Mouse (Mus musculus): ENCODE measurements at regions not wholly inside any gene's neighbourhood (a gene's known extent, or its start where the extent isn't known, plus 50 kb on each side); places are given as distances from the start of the nearest gene placed in this dataset.

DNA sequence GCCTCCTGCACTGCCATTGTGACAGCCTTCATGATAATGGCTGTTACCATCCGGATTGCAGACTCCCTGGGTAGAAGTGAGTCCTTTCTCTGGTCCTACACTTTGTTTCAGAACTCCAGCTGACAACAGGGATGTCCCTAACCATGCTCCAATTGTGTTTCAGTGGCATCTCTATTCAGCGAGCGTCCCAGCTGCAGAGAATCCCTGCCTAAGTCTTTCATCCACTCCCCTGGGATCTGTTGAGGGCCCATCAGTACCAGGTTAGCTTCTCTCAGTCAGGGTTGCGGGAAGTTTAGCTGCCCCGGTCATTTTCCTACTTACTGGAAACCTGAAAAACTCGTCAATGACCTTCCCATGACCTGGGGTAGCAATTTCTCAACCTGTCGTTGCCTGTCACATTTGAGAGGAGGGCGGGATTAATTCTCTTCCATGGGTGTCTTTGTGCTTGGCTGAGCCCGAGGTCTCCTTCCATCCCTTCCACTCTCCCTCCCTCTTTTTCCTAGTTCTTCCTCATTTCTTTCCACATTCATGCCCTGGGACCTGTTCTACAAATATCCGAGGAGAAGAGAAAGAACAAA, 97.7 kb downstream of the Tmem30b start:
- WGBS: 48% methylated on average over 10 of the region's 10 CpGs
- no peak for ATAC-seq (ENCODE audit: insufficient number of reproducible peaks, insufficient read depth, low FRiP score, low TSS enrichment, low read depth)
- H3K4me1 ChIP-seq (replicated peaks): peaks cover 59% of the 10 kb centered on the region
- peaks cover 2% of the 10 kb centered on the region; the same call in 1 of the 2 replicates for H3K27me3 ChIP-seq
- peak overlapping the region; percentile 66; the same call in 1 of the 2 replicates for H3K27ac ChIP-seq
- H3K4me3 ChIP-seq (replicated peaks): no peak overlapping the region
- no peak overlapping the region for H3K9ac ChIP-seq (replicated peaks)
- no peak overlapping the region for H3K4me2 ChIP-seq
- H3K36me3 ChIP-seq: no peaks in the 10 kb centered on the region
- H3K9me3 ChIP-seq: no peaks in the 10 kb centered on the region

DNA sequence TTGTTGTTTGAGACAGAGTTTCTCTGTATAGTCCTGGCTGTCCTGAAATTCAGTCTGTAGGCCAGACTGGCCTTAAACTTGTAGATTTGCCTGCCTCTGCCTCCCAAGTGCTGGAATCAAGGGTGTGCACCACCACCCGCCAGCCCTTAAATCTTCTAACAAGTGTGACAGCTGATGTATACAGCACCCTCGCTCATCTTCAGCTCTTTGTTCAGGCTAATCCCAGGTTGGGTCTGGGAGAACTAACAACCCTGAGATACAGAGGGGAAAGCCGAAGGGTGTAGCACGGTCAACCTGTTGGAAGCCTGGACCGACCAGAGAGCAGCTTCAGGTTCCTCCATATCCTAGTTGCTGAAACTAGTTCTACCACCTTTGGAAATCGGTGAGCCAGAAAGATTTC, 99.0 kb downstream of the Tmem30b start:
- Histone ChIP-seq H3K27ac (no peak overlapping the region), H3K27me3 (peaks cover 2% of the 10 kb centered on the region; the same call in 1 of the 2 replicates), H3K4me1 (replicated peaks) (peaks cover 54% of the 10 kb centered on the region), H3K36me3 (no peaks in the 10 kb centered on the region), H3K4me2 (no peak overlapping the region), H3K9me3 (no peaks in the 10 kb centered on the region), H3K4me3 (replicated peaks) (no peak overlapping the region), H3K9ac (replicated peaks) (no peak overlapping the region)
- ATAC-seq (ENCODE audit: insufficient number of reproducible peaks, insufficient read depth, low FRiP score, low TSS enrichment, low read depth): no peak
- 94% methylated on average over 6 of the region's 6 CpGs for WGBS

DNA sequence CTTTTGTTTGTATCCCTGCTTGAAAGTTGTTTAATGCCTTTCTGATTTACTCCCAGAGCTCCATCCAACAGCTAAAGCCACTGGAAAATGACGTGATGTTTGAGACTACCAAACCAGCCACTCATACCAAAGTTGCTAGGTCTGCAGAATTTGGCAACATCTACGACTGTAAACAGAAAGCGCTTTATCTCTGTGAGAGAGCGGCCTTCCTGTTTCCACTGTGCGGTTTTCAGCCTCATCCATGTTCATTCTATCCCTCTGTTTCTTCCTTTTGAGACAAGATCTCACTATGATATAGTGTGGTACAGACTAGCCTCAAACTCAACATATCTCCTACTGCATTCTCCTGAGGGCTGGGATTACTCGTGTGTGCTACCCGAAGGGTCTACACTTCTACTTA, 100.0 kb downstream of the Tmem30b start:
- H3K36me3 ChIP-seq: no peaks in the 10 kb centered on the region
- H3K4me2 ChIP-seq: no peak overlapping the region
- no peaks in the 10 kb centered on the region for H3K9me3 ChIP-seq
- peaks cover 56% of the 10 kb centered on the region for H3K4me1 ChIP-seq (replicated peaks)
- H3K4me3 ChIP-seq (replicated peaks): no peak overlapping the region
- WGBS: 87% methylated on average over 7 of the region's 7 CpGs
- no peak overlapping the region for H3K9ac ChIP-seq (replicated peaks)
- ATAC-seq (ENCODE audit: insufficient number of reproducible peaks, insufficient read depth, low FRiP score, low TSS enrichment, low read depth): no peak
- peaks cover 2% of the 10 kb centered on the region; the same call in 1 of the 2 replicates for H3K27me3 ChIP-seq
- no peak overlapping the region for H3K27ac ChIP-seq

DNA sequence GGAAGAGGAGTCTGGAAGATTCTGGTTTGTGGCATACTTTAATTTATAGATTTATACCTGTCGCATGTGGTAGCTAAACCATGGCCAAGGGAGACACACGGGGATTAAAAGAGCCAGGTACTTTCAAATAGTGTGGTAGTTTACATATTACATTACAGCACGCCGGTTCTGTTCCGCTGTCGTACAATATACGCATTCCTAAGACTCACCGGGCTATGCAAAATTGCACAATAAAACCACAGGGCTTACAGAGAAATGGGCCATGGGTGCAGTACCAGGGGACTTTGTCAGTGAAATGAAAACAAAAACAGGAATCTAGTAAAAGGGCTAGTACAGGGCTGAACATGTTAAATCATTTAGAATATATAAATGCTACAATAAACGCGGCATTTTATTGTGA, 100.6 kb downstream of the Tmem30b start:
- Histone ChIP-seq H3K27ac (peak overlapping the region; percentile 84), H3K4me3 (replicated peaks) (no peak overlapping the region), H3K36me3 (no peaks in the 10 kb centered on the region), H3K27me3 (no peaks in the 10 kb centered on the region), H3K4me2 (0 out of 2 replicates have a peak overlapping the region, but pooled peaks have one; percentile 36), H3K9ac (replicated peaks) (no peak overlapping the region), H3K9me3 (no peaks in the 10 kb centered on the region), H3K4me1 (replicated peaks) (peaks cover 55% of the 10 kb centered on the region)
- ATAC-seq (ENCODE audit: insufficient number of reproducible peaks, insufficient read depth, low FRiP score, low TSS enrichment, low read depth): no peak
- 45% methylated on average over 10 of the region's 10 CpGs for WGBS

DNA sequence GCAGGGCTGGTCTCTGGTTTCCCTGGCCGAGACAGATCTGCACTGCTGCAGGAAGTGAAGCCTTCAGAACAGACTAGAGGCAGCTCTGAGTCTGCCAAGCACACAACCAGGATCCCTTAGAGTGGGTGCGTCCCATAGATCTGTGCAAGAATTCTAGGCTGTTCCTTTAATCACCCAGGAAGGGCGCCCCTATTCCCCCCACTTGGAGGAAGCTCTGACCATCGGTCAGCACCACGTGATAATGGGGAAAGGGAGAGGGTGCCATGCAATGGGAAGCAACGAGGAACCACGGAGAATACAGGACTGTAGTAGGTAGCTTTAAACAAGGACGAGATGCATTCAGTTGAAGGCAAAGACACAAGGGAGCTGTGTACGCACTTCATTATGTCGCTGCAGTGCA, 101.1 kb downstream of the Tmem30b start:
- no peak for ATAC-seq (ENCODE audit: insufficient number of reproducible peaks, insufficient read depth, low FRiP score, low TSS enrichment, low read depth)
- H3K27me3 ChIP-seq: no peaks in the 10 kb centered on the region
- H3K4me1 ChIP-seq (replicated peaks): peaks cover 56% of the 10 kb centered on the region
- H3K27ac ChIP-seq: peak overlapping the region; percentile 84
- 42% methylated on average over 10 of the region's 10 CpGs for WGBS
- no peaks in the 10 kb centered on the region for H3K36me3 ChIP-seq
- no peak overlapping the region for H3K9ac ChIP-seq (replicated peaks)
- no peak overlapping the region for H3K4me3 ChIP-seq (replicated peaks)
- H3K4me2 ChIP-seq: peak overlapping the region; percentile 36
- no peaks in the 10 kb centered on the region for H3K9me3 ChIP-seq

DNA sequence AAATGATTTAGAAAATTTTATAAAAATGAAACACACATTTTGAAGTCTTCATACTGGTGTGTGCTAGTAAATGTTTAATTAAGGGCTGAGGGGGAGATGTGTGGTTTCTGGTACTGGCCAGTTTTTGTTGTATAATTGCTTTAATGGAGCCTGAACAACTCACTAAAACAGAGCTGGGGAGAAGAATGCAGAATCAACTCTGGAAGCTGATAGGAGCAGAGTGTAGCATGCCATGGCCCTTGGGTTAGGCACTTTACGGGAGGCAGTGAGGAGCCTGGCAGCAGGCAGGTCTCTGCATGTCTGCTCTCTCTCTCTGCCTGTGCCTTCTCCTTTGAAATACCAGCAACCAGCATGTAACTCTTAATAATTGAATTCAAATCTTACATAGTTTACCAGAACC, 104.9 kb downstream of the Tmem30b start:
- no peak overlapping the region for H3K27ac ChIP-seq
- H3K27me3 ChIP-seq: no peaks in the 10 kb centered on the region
- no peak overlapping the region for H3K4me3 ChIP-seq (replicated peaks)
- no peaks in the 10 kb centered on the region for H3K9me3 ChIP-seq
- peaks cover 41% of the 10 kb centered on the region for H3K4me1 ChIP-seq (replicated peaks)
- WGBS: 23% methylated on average over 1 of the region's 1 CpGs
- no peak overlapping the region for H3K9ac ChIP-seq (replicated peaks)
- no peaks in the 10 kb centered on the region for H3K36me3 ChIP-seq
- no peak overlapping the region for H3K4me2 ChIP-seq
- ATAC-seq (ENCODE audit: insufficient number of reproducible peaks, insufficient read depth, low FRiP score, low TSS enrichment, low read depth): no peak

DNA sequence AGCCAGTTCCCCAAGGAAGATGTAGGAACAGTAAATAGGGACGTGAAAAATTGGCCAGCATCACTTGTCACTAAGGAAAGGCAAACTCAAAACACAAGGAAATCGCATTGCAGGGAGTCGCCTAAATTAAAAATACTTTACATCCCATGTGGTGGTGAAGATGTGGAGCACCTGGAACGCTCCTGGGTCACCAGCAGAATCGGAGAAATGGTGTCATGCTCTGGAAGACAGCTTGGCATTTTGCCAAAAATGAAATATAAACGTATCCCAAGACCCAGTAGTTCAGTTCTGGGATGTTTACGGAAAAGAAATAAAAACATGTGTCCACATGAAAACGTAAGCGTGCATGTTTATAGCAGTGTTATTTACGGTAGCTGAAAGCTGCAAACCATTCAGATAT, 111.5 kb downstream of the Tmem30b start:
- 69% methylated on average over 10 of the region's 10 CpGs for WGBS
- Histone ChIP-seq H3K4me3 (replicated peaks) (no peak overlapping the region), H3K4me1 (replicated peaks) (no peaks in the 10 kb centered on the region), H3K9ac (replicated peaks) (no peak overlapping the region), H3K27me3 (no peaks in the 10 kb centered on the region), H3K36me3 (no peaks in the 10 kb centered on the region), H3K4me2 (no peak overlapping the region), H3K27ac (no peak overlapping the region), H3K9me3 (no peaks in the 10 kb centered on the region)
- ATAC-seq (ENCODE audit: insufficient number of reproducible peaks, insufficient read depth, low FRiP score, low TSS enrichment, low read depth): no peak

DNA sequence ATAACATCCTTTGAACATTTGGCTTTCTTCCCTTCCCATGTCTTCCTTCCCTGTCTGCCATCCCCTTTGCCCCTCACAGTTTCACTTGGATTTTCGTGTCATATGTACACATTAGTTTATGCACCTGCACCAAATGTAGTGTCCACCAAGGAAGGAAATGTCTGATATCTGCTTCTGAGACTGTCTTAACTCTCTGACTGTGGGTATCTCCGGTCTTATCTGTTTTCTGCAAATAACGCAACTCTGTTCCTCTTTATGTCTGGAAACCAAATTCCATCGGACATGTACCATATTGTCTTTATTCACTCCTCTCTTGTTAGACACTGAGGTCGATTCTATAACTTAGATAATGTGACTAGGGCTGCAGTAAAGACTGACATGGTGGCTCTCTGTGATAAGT, 113.6 kb downstream of the Tmem30b start:
- WGBS: 88% methylated on average over 5 of the region's 5 CpGs
- Histone ChIP-seq H3K27me3 (no peaks in the 10 kb centered on the region), H3K9ac (replicated peaks) (no peak overlapping the region), H3K9me3 (no peaks in the 10 kb centered on the region), H3K4me1 (replicated peaks) (peaks cover 11% of the 10 kb centered on the region), H3K36me3 (no peaks in the 10 kb centered on the region), H3K4me3 (replicated peaks) (no peak overlapping the region), H3K4me2 (no peak overlapping the region), H3K27ac (no peak overlapping the region)
- ATAC-seq (ENCODE audit: insufficient number of reproducible peaks, insufficient read depth, low FRiP score, low TSS enrichment, low read depth): no peak

DNA sequence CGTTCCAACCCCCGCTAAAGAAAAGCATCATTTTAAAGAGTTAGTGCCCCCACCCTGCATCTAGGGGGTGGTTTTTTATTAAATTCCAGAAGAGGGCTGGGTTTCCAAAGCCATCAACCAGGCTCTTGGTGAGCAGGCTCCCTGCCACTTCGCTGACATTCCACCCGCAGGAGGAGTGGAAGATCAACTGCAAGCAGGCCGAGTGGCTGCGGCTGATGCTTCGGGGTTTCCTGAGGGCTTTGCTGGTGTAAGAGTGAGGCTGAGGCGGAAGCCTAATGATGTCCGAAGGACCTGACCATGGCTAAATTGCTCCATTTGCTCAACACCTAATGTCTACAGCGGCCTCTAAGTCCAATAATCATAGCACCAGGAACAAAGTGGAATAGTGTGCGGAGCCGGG, 118.0 kb downstream of the Tmem30b start:
- Histone ChIP-seq H3K4me3 (replicated peaks) (no peak overlapping the region), H3K27me3 (no peaks in the 10 kb centered on the region), H3K27ac (peak overlapping the region; percentile 53), H3K4me1 (replicated peaks) (peaks cover 16% of the 10 kb centered on the region), H3K36me3 (no peaks in the 10 kb centered on the region), H3K9ac (replicated peaks) (no peak overlapping the region), H3K9me3 (no peaks in the 10 kb centered on the region), H3K4me2 (peak overlapping the region; percentile 23; the same call in 1 of the 2 replicates)
- peak; percentile 52; the same call in 1 of the 2 replicates for ATAC-seq (ENCODE audit: insufficient number of reproducible peaks, insufficient read depth, low FRiP score, low TSS enrichment, low read depth)
- WGBS: 47% methylated on average over 12 of the region's 12 CpGs

DNA sequence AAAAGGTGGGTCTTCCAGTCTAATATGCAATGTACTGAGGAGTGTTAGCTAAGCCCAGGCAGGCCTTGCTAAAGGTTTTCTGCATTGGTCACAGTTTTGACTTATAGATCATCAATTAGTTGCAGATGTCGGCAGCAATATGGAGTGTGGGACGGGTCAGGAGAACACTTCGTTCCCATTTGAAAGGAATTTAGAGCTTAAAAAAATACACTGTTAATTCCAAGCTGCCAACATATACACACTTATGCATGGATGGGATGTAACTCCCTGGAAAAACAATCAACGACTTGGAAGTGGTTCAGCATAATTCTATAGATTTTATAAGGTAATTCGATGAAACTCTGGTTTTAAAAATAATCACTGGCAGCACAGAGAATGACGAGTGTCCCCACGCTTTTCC, 121.4 kb downstream of the Tmem30b start:
- ATAC-seq (ENCODE audit: insufficient number of reproducible peaks, insufficient read depth, low FRiP score, low TSS enrichment, low read depth): no peak
- H3K4me3 ChIP-seq (replicated peaks): no peak overlapping the region
- no peak overlapping the region for H3K27ac ChIP-seq
- H3K4me2 ChIP-seq: no peak overlapping the region
- H3K36me3 ChIP-seq: no peaks in the 10 kb centered on the region
- H3K4me1 ChIP-seq (replicated peaks): peaks cover 16% of the 10 kb centered on the region
- H3K9ac ChIP-seq (replicated peaks): no peak overlapping the region
- no peaks in the 10 kb centered on the region for H3K9me3 ChIP-seq
- no peaks in the 10 kb centered on the region for H3K27me3 ChIP-seq
- WGBS: 61% methylated on average over 7 of the region's 7 CpGs

DNA sequence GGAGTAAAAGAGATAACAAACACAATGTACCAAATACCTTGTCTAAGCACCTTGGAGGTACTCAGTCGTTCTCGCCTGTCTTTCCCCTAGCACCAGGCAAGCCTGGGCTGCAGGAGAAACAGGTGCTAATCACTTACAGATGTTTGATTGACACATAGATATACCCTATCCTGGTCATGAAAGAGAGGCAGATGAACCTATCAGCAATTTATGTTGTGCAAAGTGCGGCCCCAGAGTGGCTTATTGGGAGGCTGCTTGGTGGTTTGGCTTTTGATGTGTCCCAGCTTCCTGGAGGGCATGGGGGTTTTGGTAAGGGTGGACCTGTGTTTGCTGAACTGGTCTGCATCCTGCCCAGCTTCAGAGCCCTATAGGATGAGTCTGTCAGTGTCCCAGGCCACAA, 129.1 kb downstream of the Tmem30b start:
- H3K27me3 ChIP-seq: no peaks in the 10 kb centered on the region
- no peaks in the 10 kb centered on the region for H3K36me3 ChIP-seq
- H3K4me2 ChIP-seq: no peak overlapping the region
- H3K9me3 ChIP-seq: no peaks in the 10 kb centered on the region
- peaks cover 39% of the 10 kb centered on the region for H3K4me1 ChIP-seq (replicated peaks)
- H3K4me3 ChIP-seq (replicated peaks): no peak overlapping the region
- ATAC-seq (ENCODE audit: insufficient number of reproducible peaks, insufficient read depth, low FRiP score, low TSS enrichment, low read depth): no peak
- no peak overlapping the region for H3K9ac ChIP-seq (replicated peaks)
- H3K27ac ChIP-seq: peak overlapping the region; percentile 76; the same call in 1 of the 2 replicates
- WGBS: 47% methylated on average over 3 of the region's 3 CpGs

DNA sequence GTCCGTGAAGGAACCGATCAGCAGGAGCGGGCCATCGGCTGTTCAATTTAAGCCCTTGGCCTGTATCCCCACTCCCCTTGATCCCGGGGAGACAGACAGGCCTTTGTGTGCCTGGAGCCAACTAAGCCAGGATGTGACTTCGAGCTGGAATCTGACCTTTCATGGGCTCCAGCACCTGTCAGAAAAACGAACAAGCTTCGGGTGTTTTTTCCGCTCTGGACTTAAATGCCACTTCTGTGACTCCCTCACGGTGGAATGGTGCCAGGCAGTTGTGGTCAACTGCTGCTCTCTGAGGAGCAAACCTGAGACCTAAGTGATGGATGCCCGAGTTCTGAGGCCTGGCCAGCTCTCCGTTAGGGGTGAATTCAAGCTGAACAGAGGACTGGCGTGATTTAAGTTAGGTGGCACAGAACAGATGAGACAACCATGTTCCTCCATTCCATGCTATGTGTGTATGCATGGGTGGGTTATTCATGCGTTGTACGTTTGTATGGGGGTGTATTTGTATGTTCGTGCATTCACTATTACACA, 129.8 kb downstream of the Tmem30b start:
- WGBS: 45% methylated on average over 16 of the region's 16 CpGs
- ATAC-seq (ENCODE audit: insufficient number of reproducible peaks, insufficient read depth, low FRiP score, low TSS enrichment, low read depth): peak; percentile 82
- no peak overlapping the region for H3K4me3 ChIP-seq (replicated peaks)

More for the DNA sequence above, 129.8 kb downstream of the Tmem30b start:
- Histone ChIP-seq H3K27ac (peak overlapping the region; percentile 76), H3K4me2 (no peak overlapping the region), H3K36me3 (no peaks in the 10 kb centered on the region), H3K4me1 (replicated peaks) (peaks cover 39% of the 10 kb centered on the region), H3K9ac (replicated peaks) (no peak overlapping the region), H3K9me3 (no peaks in the 10 kb centered on the region), H3K27me3 (no peaks in the 10 kb centered on the region)
